ENCODE assay signal across 20 mouse cellular contexts in the genomic region with DNA sequence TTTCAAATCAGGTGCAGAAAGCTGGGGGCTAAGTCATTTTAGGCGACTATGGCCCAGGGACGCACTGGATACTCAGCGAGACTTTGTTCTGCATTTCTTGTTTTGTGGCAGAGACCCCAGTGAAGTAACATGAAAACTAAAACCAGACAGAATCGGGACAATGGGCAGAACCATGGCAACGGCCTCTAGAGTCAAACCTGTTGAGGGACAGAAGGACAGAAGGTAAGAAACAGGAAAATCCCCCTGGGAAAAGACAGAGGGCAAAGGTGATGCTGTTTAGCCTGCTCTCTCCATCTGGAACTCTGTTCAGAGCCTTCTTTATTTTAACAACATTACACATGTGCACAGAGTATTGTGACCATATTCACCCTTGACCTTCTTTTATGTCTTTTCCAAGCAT.
"Had no signal": no experiment of that assay in that cellular context is flagged by ENCODE, and none has a peak within 500 bp of the region (broad histone marks: within the 10 kb centered on the region; RNA-seq: fewer than 3 reads in every experiment).

No protein-coding gene starts in this region.

- H3K27me3 ChIP-seq: limb, embryonic 12.5 days; limb, embryonic 15.5 days; megakaryocyte, embryonic 14.5 days; midbrain, embryonic 13.5 days; neural tube, embryonic 12.5 days; neural tube, embryonic 15.5 days; stomach, embryonic 15.5 days had no signal

- H3K9me3 ChIP-seq: limb, embryonic 12.5 days; limb, embryonic 15.5 days; midbrain, embryonic 13.5 days; neural tube, embryonic 12.5 days; neural tube, embryonic 15.5 days; stomach, embryonic 15.5 days had no signal

- H3K36me3 ChIP-seq: limb, embryonic 12.5 days; limb, embryonic 15.5 days; midbrain, embryonic 13.5 days; neural tube, embryonic 12.5 days; neural tube, embryonic 15.5 days; stomach, embryonic 15.5 days had no signal

- ATAC-seq: liver, postnatal 0 days; lung, postnatal 0 days; midbrain, embryonic 13.5 days had no signal

- H3K9ac ChIP-seq: limb, embryonic 12.5 days; limb, embryonic 15.5 days; liver, embryonic 14.5 days; liver, postnatal 0 days; lung, embryonic 14.5 days; midbrain, embryonic 13.5 days; neural tube, embryonic 12.5 days; neural tube, embryonic 15.5 days; stomach, embryonic 15.5 days had no signal

- H3K4me2 ChIP-seq: limb, embryonic 12.5 days; limb, embryonic 15.5 days; liver, embryonic 11.5 days; lung, embryonic 14.5 days; midbrain, embryonic 13.5 days; neural tube, embryonic 12.5 days; neural tube, embryonic 15.5 days; stomach, embryonic 15.5 days had no signal

- H3K4me3 ChIP-seq: limb, embryonic 12.5 days; limb, embryonic 15.5 days; megakaryocyte, embryonic 14.5 days; midbrain, embryonic 13.5 days; neural tube, embryonic 12.5 days; neural tube, embryonic 15.5 days; stomach, embryonic 15.5 days had no signal

- DNase-seq: kidney, adult 9 months; kidney, postnatal 14 days; kidney, postnatal 4 days; left cerebral cortex, postnatal 4 days; liver, postnatal 0 days; lung, embryonic 14.5 days; right cerebral cortex, adult 18-20 months; right cerebral cortex, postnatal 14 days; right cerebral cortex, postnatal 4 days; thymus, postnatal 25 days had no signal

- H3K4me1 ChIP-seq: limb, embryonic 12.5 days; limb, embryonic 15.5 days; megakaryocyte, embryonic 14.5 days; midbrain, embryonic 13.5 days; neural tube, embryonic 12.5 days; neural tube, embryonic 15.5 days; stomach, embryonic 15.5 days had no signal

- H3K27ac ChIP-seq: limb, embryonic 12.5 days; limb, embryonic 15.5 days; liver, embryonic 14.5 days; midbrain, embryonic 13.5 days; neural tube, embryonic 12.5 days; stomach, embryonic 15.5 days had no signal
